Mouse (Mus musculus) limb, embryonic 12.5 days (tissue): ENCODE measurements around the gene Ipo11. TPM values are rescaled to one million over a fixed set of nuclear protein-coding genes. Genes with fewer than 3 reads are reported as not detected.
A peak's percentile ranks its signal among the peaks of the same experiment; 100 is the strongest.

Source experiments
- ATAC-seq: fragments of 200-750 bp; cut with Nextera tagmentation; 2 replicates; pipeline ENCODE4 v1.8.0; 2017; ENCODE audit warnings: low read depth, moderate TSS enrichment; ENCODE audit not compliant: insufficient number of reproducible peaks, insufficient read depth, low FRiP score, low TSS enrichment
- H3K27ac ChIP-seq: fragments of 300-500 bp; sonication (generic); 2 replicates; pipeline ENCODE4 v1.5.1; 2016; ENCODE audit warnings: mild to moderate bottlenecking, moderate library complexity
- H3K27me3 ChIP-seq: fragments of 300-500 bp; sonication (generic); 2 replicates; pipeline ENCODE4 v1.6.1; 2016; ENCODE audit warnings: mild to moderate bottlenecking, moderate library complexity
- H3K36me3 ChIP-seq: fragments of 300-500 bp; sonication (generic); 2 replicates; pipeline ENCODE4 v1.6.1; 2016; ENCODE audit warnings: mild to moderate bottlenecking, moderate library complexity
- H3K4me1 ChIP-seq: fragments of 300-500 bp; sonication (generic); replicated peaks from 2 replicates; pipeline ENCODE4 v1.6.1; 2016
- H3K4me2 ChIP-seq: fragments of 300-500 bp; sonication (generic); 2 replicates; pipeline ENCODE4 v1.6.1; 2016; ENCODE audit warnings: mild to moderate bottlenecking, moderate library complexity
- H3K4me3 ChIP-seq: fragments of 300-500 bp; sonication (generic); replicated peaks from 2 replicates; pipeline ENCODE4 v1.5.1; 2016; ENCODE audit warnings: mild to moderate bottlenecking
- H3K9ac ChIP-seq: fragments of 300-500 bp; sonication (generic); replicated peaks from 2 replicates; pipeline ENCODE4 v1.6.1; 2016; ENCODE audit warnings: mild to moderate bottlenecking, moderate library complexity
- H3K9me3 ChIP-seq: fragments of 300-500 bp; sonication (generic); 2 replicates; pipeline ENCODE4 v1.6.1; 2016; ENCODE audit warnings: mild to moderate bottlenecking, moderate library complexity
- WGBS: fragments of 180-500 bp; shearing (Covaris S2); methylation state at CpG from one replicate; pipeline ENCODE4 v1.1.7; 2016; 5-methylcytosine and 5-hydroxymethylcytosine counted together
- polyA plus RNA-seq: library from polyadenylated mRNA; unstranded; fragments of >200 nt; fragmentation: Nextera tagmentation; extraction: Ambion mirVana; gene quantifications from 2 replicates; pipeline ENCODE4 v1.2.1, GENCODE M21; 2016

The Ipo11 gene
- 59.0 and 59.3 TPM in 2 replicates for polyA plus RNA-seq

GRCm38 (mm10) chr13:106936256-106937137, at the start of gene Ipo11:
TSS of gene Ipo11 (minus strand) at chr13:106936958.
- Histone ChIP-seq H3K4me3 (peak within 1 kb of the TSS; percentile 98), H3K4me1 (peaks cover 7% of the 10 kb centered on the region), H3K36me3 (no peaks in the 10 kb centered on the region), H3K9ac (peak within 1 kb of the TSS; percentile 92), H3K27ac (peak within 1 kb of the TSS; percentile 86), H3K9me3 (no peaks in the 10 kb centered on the region), H3K4me2 (peak within 1 kb of the TSS; percentile 64), H3K27me3 (no peaks in the 10 kb centered on the region)
- WGBS: under 1% methylated on average over 84 of the region's 84 CpGs
- peak; percentile 97 for ATAC-seq

- Histone ChIP-seq H3K36me3 (peaks cover 57% of the 10 kb centered on the region), H3K4me1 (no peaks in the 10 kb centered on the region)
Measured at GRCm38 (mm10) chr13:106961496-106961895, 24.7 kb upstream of the Ipo11 start.

GRCm38 (mm10) chr13:106960557-106960956, 23.8 kb upstream of the Ipo11 start:
- peaks cover 63% of the 10 kb centered on the region for H3K36me3 ChIP-seq
- no peaks in the 10 kb centered on the region for H3K9me3 ChIP-seq

More at GRCm38 (mm10) chr13:106961496-106961895, 24.7 kb upstream of the Ipo11 start:
- Histone ChIP-seq H3K27ac (no peak overlapping the region), H3K9ac (no peak overlapping the region), H3K9me3 (no peaks in the 10 kb centered on the region), H3K4me2 (no peak overlapping the region), H3K27me3 (no peaks in the 10 kb centered on the region), H3K4me3 (no peak overlapping the region)
- 88% methylated on average over 4 of the region's 4 CpGs for WGBS
- no peak for ATAC-seq

GRCm38 (mm10) chr13:106958286-106958685, 21.5 kb upstream of the Ipo11 start:
- peaks cover 67% of the 10 kb centered on the region for H3K36me3 ChIP-seq
- ATAC-seq: no peak
- no peak overlapping the region for H3K4me2 ChIP-seq
- H3K4me3 ChIP-seq: no peak overlapping the region
- H3K27me3 ChIP-seq: no peaks in the 10 kb centered on the region
- H3K9ac ChIP-seq: no peak overlapping the region
- H3K4me1 ChIP-seq: no peaks in the 10 kb centered on the region
- WGBS: 87% methylated on average over 3 of the region's 3 CpGs
- H3K9me3 ChIP-seq: no peaks in the 10 kb centered on the region
- no peak overlapping the region for H3K27ac ChIP-seq

More at GRCm38 (mm10) chr13:106960557-106960956, 23.8 kb upstream of the Ipo11 start:
- no peak overlapping the region for H3K4me3 ChIP-seq
- H3K27me3 ChIP-seq: no peaks in the 10 kb centered on the region
- 85% methylated on average over 3 of the region's 3 CpGs for WGBS
- no peak overlapping the region for H3K4me2 ChIP-seq
- no peaks in the 10 kb centered on the region for H3K4me1 ChIP-seq
- no peak for ATAC-seq
- no peak overlapping the region for H3K27ac ChIP-seq
- no peak overlapping the region for H3K9ac ChIP-seq

- Histone ChIP-seq H3K27me3 (no peaks in the 10 kb centered on the region), H3K9me3 (no peaks in the 10 kb centered on the region), H3K4me2 (no peak overlapping the region), H3K9ac (no peak overlapping the region), H3K36me3 (peaks cover 67% of the 10 kb centered on the region), H3K4me1 (no peaks in the 10 kb centered on the region), H3K27ac (no peak overlapping the region), H3K4me3 (no peak overlapping the region)
- no peak for ATAC-seq
- WGBS: 92% methylated on average over 4 of the region's 4 CpGs
Measured at GRCm38 (mm10) chr13:106957554-106957953, 20.8 kb upstream of the Ipo11 start.

GRCm38 (mm10) chr13:106954880-106955279, 18.1 kb upstream of the Ipo11 start:
- H3K27me3 ChIP-seq: no peaks in the 10 kb centered on the region
- H3K4me2 ChIP-seq: no peak overlapping the region
- WGBS: 91% methylated on average over 3 of the region's 3 CpGs
- H3K36me3 ChIP-seq: peaks cover 77% of the 10 kb centered on the region
- H3K27ac ChIP-seq: no peak overlapping the region
- no peak overlapping the region for H3K4me3 ChIP-seq
- H3K9ac ChIP-seq: no peak overlapping the region
- ATAC-seq: no peak
- H3K9me3 ChIP-seq: no peaks in the 10 kb centered on the region
- H3K4me1 ChIP-seq: no peaks in the 10 kb centered on the region

- ATAC-seq: no peak
- H3K9ac ChIP-seq: peak overlapping the region; percentile 95
- whole genome bisulfite sequencing: 4% methylated on average over 6 of the region's 6 CpGs
- H3K4me2 ChIP-seq: peak overlapping the region; percentile 72
- peak overlapping the region; percentile 91 for H3K4me3 ChIP-seq
- H3K4me1 ChIP-seq: peaks cover 15% of the 10 kb centered on the region
- no peaks in the 10 kb centered on the region for H3K27me3 ChIP-seq
- no peak overlapping the region for H3K27ac ChIP-seq
- peaks cover 32% of the 10 kb centered on the region for H3K36me3 ChIP-seq
- H3K9me3 ChIP-seq: no peaks in the 10 kb centered on the region
Measured at GRCm38 (mm10) chr13:106947583-106947982, 10.8 kb upstream of the Ipo11 start.

GRCm38 (mm10) chr13:106946594-106947540, 10.1 kb upstream of the Ipo11 start, which contains the start of gene Dimt1:
TSS of gene Dimt1 (plus strand) at chr13:106947127.
- peak; percentile 99 for ATAC-seq
- under 1% methylated on average over 68 of the region's 68 CpGs for WGBS
- Histone ChIP-seq H3K36me3 (peaks cover 25% of the 10 kb centered on the region), H3K9me3 (no peaks in the 10 kb centered on the region), H3K4me1 (peaks cover 15% of the 10 kb centered on the region), H3K4me2 (peak within 1 kb of the TSS; percentile 72), H3K4me3 (peak within 1 kb of the TSS; percentile 91), H3K27ac (peak within 1 kb of the TSS; percentile 92), H3K9ac (peak within 1 kb of the TSS; percentile 95), H3K27me3 (no peaks in the 10 kb centered on the region)

GRCm38 (mm10) chr13:106945518-106945917, 8.8 kb upstream of the Ipo11 start:
- Histone ChIP-seq H3K27ac (no peak overlapping the region), H3K9ac (no peak overlapping the region), H3K4me3 (no peak overlapping the region), H3K36me3 (peaks cover 11% of the 10 kb centered on the region; the same call in 1 of the 2 replicates), H3K4me1 (peaks cover 15% of the 10 kb centered on the region), H3K9me3 (no peaks in the 10 kb centered on the region), H3K27me3 (no peaks in the 10 kb centered on the region), H3K4me2 (no peak overlapping the region)
- WGBS: 81% methylated on average over 9 of the region's 9 CpGs
- no peak for ATAC-seq

GRCm38 (mm10) chr13:106942721-106943120, 6.0 kb upstream of the Ipo11 start:
- H3K4me2 ChIP-seq: no peak overlapping the region
- no peak for ATAC-seq
- no peaks in the 10 kb centered on the region for H3K36me3 ChIP-seq
- H3K4me3 ChIP-seq: no peak overlapping the region
- H3K9me3 ChIP-seq: no peaks in the 10 kb centered on the region
- 91% methylated on average over 1 of the region's 1 CpGs for WGBS
- no peak overlapping the region for H3K9ac ChIP-seq
- H3K27ac ChIP-seq: no peak overlapping the region
- H3K27me3 ChIP-seq: no peaks in the 10 kb centered on the region
- H3K4me1 ChIP-seq: peaks cover 2% of the 10 kb centered on the region
